Mouse (Mus musculus) embryonic facial prominence, embryonic 12.5 days (tissue): ENCODE measurements at regions not wholly inside any gene's neighbourhood (a gene's known extent, or its start where the extent isn't known, plus 50 kb on each side); places are given as distances from the start of the nearest gene placed in this dataset.

Source experiments
- ATAC-seq: fragments of 200-750 bp; cut with Nextera tagmentation; 2 replicates; pipeline ENCODE4 v1.8.0; 2017; ENCODE audit not compliant: insufficient number of reproducible peaks, insufficient read depth, low FRiP score, low TSS enrichment
- H3K27ac ChIP-seq: fragments of 300-500 bp; sonication (generic); 2 replicates; pipeline ENCODE4 v1.5.1; 2016; ENCODE audit warnings: mild to moderate bottlenecking
- H3K27me3 ChIP-seq: fragments of 300-500 bp; sonication (generic); 2 replicates; pipeline ENCODE4 v1.6.1; 2016; ENCODE audit warnings: mild to moderate bottlenecking, moderate library complexity
- H3K36me3 ChIP-seq: fragments of 300-500 bp; sonication (generic); 2 replicates; pipeline ENCODE4 v1.6.1; 2016; ENCODE audit warnings: mild to moderate bottlenecking
- H3K4me1 ChIP-seq: fragments of 300-500 bp; sonication (generic); 2 replicates; pipeline ENCODE4 v1.6.1; 2016
- H3K4me2 ChIP-seq: fragments of 300-500 bp; sonication (generic); replicated peaks from 2 replicates; pipeline ENCODE4 v1.6.1; 2016; ENCODE audit warnings: mild to moderate bottlenecking, moderate library complexity
- H3K4me3 ChIP-seq: fragments of 300-500 bp; sonication (generic); 2 replicates; pipeline ENCODE4 v1.5.1; 2016; ENCODE audit warnings: mild to moderate bottlenecking
- H3K9ac ChIP-seq: fragments of 300-500 bp; sonication (generic); 2 replicates; pipeline ENCODE4 v1.6.1; 2016; ENCODE audit warnings: mild to moderate bottlenecking, moderate library complexity
- H3K9me3 ChIP-seq: fragments of 300-500 bp; sonication (generic); 2 replicates; pipeline ENCODE4 v1.6.1; 2016; ENCODE audit warnings: mild to moderate bottlenecking, moderate library complexity
- WGBS: fragments of 180-500 bp; shearing (Covaris S2); methylation state at CpG from one replicate; pipeline ENCODE4 v1.1.7; 2016; 5-methylcytosine and 5-hydroxymethylcytosine counted together

DNA sequence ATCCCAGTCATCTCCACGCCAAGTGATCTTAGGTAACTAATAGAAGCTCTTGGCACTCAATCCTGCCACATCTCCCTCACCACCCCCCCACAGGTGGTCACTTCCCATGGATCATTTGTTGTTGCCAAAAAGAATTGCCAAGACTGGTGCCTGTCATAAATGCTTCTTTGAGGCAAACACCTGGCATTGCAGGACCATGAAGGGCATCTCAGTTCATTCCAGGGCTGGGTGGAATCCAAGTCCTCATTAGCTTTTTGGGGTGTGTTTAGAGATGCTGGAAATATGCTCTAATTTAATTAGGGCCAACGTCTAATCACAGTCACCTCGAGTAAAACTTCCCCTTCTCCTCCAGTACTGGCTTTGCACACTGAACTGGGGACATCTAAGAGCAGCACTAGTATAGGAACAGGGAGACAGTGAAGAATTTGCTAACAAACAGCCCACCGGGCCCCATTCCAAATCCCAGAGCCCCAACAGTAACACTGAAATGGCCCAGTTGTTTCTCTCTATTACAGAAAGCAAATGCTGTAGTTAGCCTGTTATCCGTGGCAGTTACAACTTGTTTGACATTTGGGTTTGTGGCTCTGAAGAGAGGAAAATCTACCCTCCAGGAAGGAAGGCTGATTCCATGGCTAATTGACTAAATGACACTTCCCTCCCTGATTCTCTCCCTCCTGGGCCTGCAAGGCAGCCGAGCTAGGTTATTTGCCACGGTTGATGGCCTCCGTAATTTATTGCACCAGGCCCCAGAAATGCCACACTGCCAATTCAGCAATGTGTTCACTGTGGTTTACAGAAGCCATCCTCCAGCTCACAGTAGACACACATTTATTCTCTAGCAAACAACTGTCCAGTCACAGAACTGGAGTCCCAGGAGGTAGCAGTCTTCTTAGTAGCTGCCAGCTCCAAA lies 164.2 kb upstream of the Bdnf start:
- WGBS, result 36% methylated on average over 8 of the region's 8 CpGs
- Histone ChIP-seq H3K9ac (no peak overlapping the region), H3K4me3 (no peak overlapping the region), H3K27me3 (no peaks in the 10 kb centered on the region), H3K4me1 (peaks cover 5% of the 10 kb centered on the region; the same call in 1 of the 2 replicates), H3K36me3 (no peaks in the 10 kb centered on the region), H3K4me2 (no peak overlapping the region), H3K27ac (no peak overlapping the region), H3K9me3 (no peaks in the 10 kb centered on the region)
- no peak for ATAC-seq

DNA sequence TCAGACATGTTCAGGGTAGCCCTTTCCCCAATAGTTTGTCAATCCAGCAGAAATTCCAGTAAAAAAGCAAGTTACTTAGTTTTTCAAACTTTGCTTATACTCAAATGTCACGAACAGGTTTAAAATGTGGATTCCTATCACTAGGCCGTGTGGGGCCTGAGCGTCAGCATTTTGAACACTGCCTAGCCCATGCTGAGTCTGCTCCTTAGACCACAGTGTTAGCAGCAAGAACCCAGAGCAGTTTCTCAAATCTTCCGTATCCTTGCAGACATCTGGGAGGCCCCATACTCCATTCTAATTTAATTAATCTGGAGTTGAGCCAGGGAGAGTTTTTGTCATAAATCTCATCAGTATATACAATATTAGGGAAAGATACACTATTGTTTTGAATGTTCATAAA lies 163.4 kb upstream of the Bdnf start:
- no peak overlapping the region for H3K4me3 ChIP-seq
- H3K4me2 ChIP-seq, result no peak overlapping the region
- no peak overlapping the region for H3K27ac ChIP-seq
- no peaks in the 10 kb centered on the region for H3K27me3 ChIP-seq
- ATAC-seq, result no peak
- H3K4me1 ChIP-seq, result peaks cover 5% of the 10 kb centered on the region; the same call in 1 of the 2 replicates
- no peaks in the 10 kb centered on the region for H3K36me3 ChIP-seq
- H3K9me3 ChIP-seq, result no peaks in the 10 kb centered on the region
- WGBS, result 83% methylated on average over 4 of the region's 4 CpGs
- H3K9ac ChIP-seq, result no peak overlapping the region

DNA sequence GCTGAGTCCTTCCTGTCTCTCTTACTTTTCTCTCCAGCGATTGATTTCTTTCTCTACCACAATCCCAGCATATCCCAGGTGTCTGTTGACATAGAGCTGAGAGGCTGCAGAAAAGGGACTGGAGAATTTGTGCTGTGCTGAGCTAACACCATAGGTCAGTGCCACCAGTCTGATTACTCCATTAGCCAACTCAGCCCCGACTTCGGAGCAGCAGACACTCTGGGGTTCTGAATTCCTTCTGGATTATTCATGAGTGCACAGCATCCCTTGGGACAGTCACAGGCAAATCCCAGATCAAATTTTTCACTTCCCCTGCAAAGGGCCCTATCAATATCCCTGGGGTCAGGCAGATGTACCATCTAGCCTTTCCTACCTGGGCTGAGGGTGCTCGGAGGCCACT lies 155.2 kb upstream of the Bdnf start:
- WGBS, result 61% methylated on average over 4 of the region's 4 CpGs
- H3K27me3 ChIP-seq, result no peaks in the 10 kb centered on the region
- no peak overlapping the region for H3K9ac ChIP-seq
- no peak overlapping the region for H3K4me3 ChIP-seq
- no peak overlapping the region for H3K27ac ChIP-seq
- no peaks in the 10 kb centered on the region for H3K4me1 ChIP-seq
- no peak overlapping the region for H3K4me2 ChIP-seq
- H3K36me3 ChIP-seq, result no peaks in the 10 kb centered on the region
- no peak for ATAC-seq
- H3K9me3 ChIP-seq, result no peaks in the 10 kb centered on the region

DNA sequence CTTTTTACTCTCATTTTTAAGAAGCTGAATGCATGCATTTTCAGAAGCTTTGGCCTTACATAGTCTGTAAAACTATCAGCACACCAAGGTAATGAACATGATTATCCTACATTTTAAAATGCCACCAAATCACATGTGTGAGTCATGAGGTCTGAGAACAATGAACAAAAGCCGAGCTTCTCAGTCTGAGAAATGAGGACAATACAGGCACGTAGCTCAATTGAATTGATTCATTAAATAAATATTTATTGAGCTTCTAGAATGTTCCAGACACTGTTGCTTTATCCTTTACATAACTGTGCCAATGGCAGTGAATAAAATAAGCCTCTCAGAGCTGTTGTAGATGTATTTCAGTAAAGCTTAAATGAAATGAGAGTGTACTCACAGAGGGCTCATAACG lies 154.0 kb upstream of the Bdnf start:
- H3K9ac ChIP-seq, result no peak overlapping the region
- H3K4me2 ChIP-seq, result no peak overlapping the region
- H3K36me3 ChIP-seq, result no peaks in the 10 kb centered on the region
- no peak overlapping the region for H3K4me3 ChIP-seq
- H3K27ac ChIP-seq, result no peak overlapping the region
- no peaks in the 10 kb centered on the region for H3K4me1 ChIP-seq
- H3K27me3 ChIP-seq, result no peaks in the 10 kb centered on the region
- ATAC-seq, result no peak
- WGBS, result 79% methylated on average over 3 of the region's 3 CpGs
- no peaks in the 10 kb centered on the region for H3K9me3 ChIP-seq

DNA sequence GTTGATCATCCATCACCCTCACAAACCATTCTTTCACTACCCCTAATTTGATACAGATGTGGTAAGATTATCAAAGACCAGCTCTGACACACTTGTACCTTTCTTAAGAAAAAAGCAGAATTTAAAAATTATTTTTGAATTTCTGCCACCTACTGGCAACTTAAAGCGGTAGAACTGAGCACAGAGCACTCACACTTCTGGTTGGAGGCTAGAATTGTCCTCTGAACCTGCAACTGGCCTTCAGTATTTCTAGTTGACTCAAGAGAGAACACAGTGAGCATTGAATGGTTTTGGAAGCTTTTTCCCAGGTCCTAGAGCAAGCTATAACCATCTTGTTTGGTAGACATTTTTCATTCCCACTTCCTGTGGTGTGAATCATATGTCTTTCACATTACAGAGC lies 135.0 kb upstream of the Bdnf start:
- no peaks in the 10 kb centered on the region for H3K9me3 ChIP-seq
- H3K27me3 ChIP-seq, result no peaks in the 10 kb centered on the region
- 48% methylated on average over 1 of the region's 1 CpGs for WGBS
- H3K9ac ChIP-seq, result no peak overlapping the region
- H3K4me3 ChIP-seq, result no peak overlapping the region
- no peak for ATAC-seq
- no peak overlapping the region for H3K4me2 ChIP-seq
- no peak overlapping the region for H3K27ac ChIP-seq
- H3K36me3 ChIP-seq, result no peaks in the 10 kb centered on the region
- H3K4me1 ChIP-seq, result no peaks in the 10 kb centered on the region

DNA sequence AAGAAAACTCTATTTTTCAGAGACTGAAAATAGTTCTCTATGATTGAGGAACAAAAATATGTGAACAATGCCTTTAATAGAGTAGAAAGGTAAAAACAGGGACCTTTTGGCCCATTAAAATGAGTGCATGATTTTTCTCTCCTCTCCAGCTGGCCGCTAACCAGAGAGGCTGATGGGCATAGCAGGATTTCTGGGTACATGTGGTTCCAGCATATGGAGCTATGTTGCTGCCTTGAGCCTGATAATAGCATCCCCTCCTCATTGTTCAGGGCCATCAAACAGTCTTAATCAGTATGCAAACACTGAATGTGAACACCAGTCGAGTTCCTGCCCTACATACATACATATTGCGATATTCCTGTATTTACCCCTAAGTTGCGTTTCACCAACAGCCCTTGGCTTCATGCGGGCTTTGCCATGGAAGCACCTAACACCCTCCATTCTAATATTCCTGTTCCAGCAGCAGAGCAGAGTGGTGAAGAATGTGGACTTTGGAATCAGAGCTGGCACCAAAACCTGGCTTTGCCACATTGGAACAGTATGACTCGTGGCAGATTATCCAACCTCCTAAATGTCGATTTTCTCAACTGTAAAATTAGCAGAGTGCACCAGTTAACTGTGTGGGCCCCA lies 127.9 kb upstream of the Bdnf start:
- H3K9ac ChIP-seq, result no peak overlapping the region
- H3K27ac ChIP-seq, result no peak overlapping the region
- no peaks in the 10 kb centered on the region for H3K36me3 ChIP-seq
- no peaks in the 10 kb centered on the region for H3K4me1 ChIP-seq
- H3K4me3 ChIP-seq, result no peak overlapping the region
- 87% methylated on average over 7 of the region's 7 CpGs for WGBS
- no peaks in the 10 kb centered on the region for H3K9me3 ChIP-seq
- ATAC-seq, result no peak
- no peaks in the 10 kb centered on the region for H3K27me3 ChIP-seq
- H3K4me2 ChIP-seq, result no peak overlapping the region

DNA sequence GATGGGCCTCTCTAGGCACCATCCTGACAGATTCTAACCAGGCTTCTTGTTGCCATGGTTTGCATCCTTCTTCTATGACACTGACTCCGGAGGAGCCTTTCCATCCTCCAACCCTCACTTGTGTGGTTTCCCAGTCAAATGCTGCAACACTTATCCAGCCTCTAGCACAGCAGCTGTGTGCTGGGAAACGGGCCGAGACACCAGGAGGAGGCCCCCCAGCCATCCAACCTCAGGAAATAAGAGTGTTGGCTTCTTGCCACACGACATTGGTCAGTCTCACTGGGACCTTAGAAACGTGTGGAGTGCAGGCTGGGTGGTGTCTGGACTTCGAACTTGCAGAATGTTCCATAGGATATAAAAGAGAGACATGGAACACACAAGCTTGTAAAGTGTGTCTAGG lies 119.9 kb upstream of the Bdnf start:
- Histone ChIP-seq H3K27ac (no peak overlapping the region), H3K9ac (no peak overlapping the region), H3K4me3 (no peak overlapping the region), H3K4me1 (no peaks in the 10 kb centered on the region), H3K9me3 (no peaks in the 10 kb centered on the region), H3K27me3 (no peaks in the 10 kb centered on the region), H3K36me3 (no peaks in the 10 kb centered on the region), H3K4me2 (no peak overlapping the region)
- no peak for ATAC-seq
- WGBS, result 80% methylated on average over 6 of the region's 6 CpGs

DNA sequence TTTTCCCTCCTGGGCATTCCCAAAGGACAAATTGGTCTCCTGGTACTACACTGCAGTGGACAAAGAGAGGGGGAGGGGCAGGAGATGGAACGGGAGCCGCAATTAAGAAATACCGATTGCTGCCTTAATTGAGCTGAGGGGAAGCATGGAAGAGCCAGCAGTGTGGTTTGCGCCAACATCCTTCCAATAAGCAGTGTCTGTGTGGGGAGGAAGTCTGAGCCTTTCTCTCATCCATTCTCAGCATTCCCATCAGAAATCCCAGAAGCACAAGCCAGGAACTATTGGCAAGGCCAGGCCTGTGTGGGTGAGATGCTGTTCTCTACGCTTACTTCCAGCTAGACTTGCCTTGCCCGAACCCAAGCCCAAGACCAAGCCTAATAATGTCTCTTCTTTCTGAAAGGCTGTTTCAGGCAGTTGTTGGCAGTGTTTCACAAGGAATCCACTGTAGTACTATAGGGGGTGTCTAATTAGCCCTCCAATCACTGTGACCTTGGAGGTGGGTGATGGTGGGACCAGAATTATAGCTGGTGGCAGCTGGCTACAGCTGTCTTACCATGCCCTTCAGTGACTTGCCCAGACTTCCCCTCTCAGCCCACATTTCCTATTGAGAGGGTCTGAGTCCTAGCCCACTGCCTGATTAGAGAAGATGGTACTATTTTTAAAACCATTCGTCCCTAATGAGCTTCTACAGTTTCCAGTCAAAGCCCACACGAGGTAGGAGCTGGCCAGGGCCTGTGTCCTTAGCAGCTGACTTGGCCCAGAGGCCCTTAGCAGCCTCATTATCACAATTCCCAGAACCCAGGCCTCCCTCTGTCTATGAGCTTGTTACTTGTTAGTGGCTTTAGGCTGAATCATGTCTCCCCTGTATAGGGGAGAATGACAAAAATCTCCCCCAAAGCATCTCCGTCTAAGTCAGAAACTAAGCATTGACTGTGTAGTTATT lies 115.1 kb upstream of the Bdnf start:
- Histone ChIP-seq H3K9me3 (no peaks in the 10 kb centered on the region), H3K4me2 (no peak overlapping the region), H3K27me3 (no peaks in the 10 kb centered on the region), H3K4me3 (no peak overlapping the region), H3K4me1 (no peaks in the 10 kb centered on the region), H3K27ac (no peak overlapping the region), H3K36me3 (no peaks in the 10 kb centered on the region), H3K9ac (no peak overlapping the region)
- 67% methylated on average over 9 of the region's 9 CpGs for whole genome bisulfite sequencing
- ATAC-seq, result no peak

DNA sequence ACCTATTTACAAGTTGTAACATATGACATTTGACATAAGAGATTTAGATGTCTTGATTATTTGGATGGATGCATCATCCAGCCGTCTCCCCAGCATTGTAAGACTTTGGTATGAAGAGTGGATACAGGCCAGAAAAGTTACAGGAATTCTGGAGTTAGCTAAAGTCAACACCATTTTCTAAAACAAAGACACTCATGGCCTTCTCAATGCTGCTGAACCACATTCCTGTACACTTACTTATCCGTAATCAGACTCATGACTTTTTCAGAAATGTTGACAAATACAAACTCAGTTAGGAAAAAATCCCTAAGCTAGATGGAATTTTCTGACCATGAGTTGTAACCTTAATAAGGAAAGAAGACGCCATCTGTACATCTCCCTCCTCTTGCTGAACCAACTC lies 111.5 kb upstream of the Bdnf start:
- no peak overlapping the region for H3K9ac ChIP-seq
- ATAC-seq, result no peak
- H3K4me2 ChIP-seq, result no peak overlapping the region
- H3K9me3 ChIP-seq, result no peaks in the 10 kb centered on the region
- no peaks in the 10 kb centered on the region for H3K27me3 ChIP-seq
- no peaks in the 10 kb centered on the region for H3K4me1 ChIP-seq
- WGBS, result 81% methylated on average over 3 of the region's 3 CpGs
- no peak overlapping the region for H3K27ac ChIP-seq
- H3K36me3 ChIP-seq, result no peaks in the 10 kb centered on the region
- no peak overlapping the region for H3K4me3 ChIP-seq

DNA sequence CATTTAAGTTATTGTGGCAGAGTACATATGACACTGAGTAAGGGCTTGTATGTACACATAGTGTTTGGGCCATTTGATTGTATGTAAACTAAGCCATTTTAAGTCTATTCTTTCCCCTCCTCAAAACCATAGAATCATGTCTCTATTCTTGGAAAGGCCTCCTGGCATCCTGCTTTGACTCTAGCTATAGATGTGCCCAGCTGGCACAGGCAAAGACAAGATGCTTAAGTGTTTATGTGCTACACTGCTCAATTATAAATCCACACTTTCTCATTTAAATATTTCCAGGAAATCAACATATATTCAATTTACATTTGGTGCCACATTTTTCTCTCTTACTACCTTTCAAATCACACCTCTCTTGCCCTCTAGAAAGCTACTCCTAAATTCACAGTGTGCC lies 97.6 kb upstream of the Bdnf start:
- Histone ChIP-seq H3K36me3 (no peaks in the 10 kb centered on the region), H3K4me2 (no peak overlapping the region), H3K27me3 (no peaks in the 10 kb centered on the region), H3K9me3 (no peaks in the 10 kb centered on the region), H3K27ac (no peak overlapping the region), H3K4me3 (no peak overlapping the region), H3K4me1 (no peaks in the 10 kb centered on the region), H3K9ac (no peak overlapping the region)
- no peak for ATAC-seq

DNA sequence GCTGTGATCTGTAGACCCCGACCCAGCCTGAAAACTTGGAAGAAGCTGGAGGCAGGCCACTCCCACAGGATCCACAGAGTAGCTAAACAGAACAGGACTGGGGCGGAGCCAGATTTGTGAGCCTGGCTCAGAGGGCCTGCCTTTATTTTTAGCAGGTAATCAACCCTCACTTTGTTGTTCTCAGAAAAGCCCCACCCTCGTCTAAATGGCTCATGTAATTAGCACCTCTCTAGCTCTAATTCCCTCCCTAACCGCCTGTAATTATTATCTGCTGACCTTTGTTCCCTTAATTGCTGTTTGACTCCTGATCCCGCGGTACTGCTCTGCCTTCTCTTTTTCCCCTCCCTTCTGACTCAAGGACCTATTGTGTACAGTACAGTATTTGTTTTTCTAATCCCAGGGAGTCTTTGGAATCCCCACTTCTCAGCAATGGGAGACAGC lies 95.6 kb upstream of the Bdnf start:
- H3K27ac ChIP-seq, result no peak overlapping the region
- no peaks in the 10 kb centered on the region for H3K9me3 ChIP-seq
- ATAC-seq, result peak; percentile 77; the same call in 1 of the 2 replicates
- no peak overlapping the region for H3K9ac ChIP-seq
- H3K27me3 ChIP-seq, result no peaks in the 10 kb centered on the region
- no peak overlapping the region for H3K4me3 ChIP-seq
- no peaks in the 10 kb centered on the region for H3K4me1 ChIP-seq
- no peaks in the 10 kb centered on the region for H3K36me3 ChIP-seq
- peak overlapping the region; percentile 5; the same call in 1 of the 2 replicates for H3K4me2 ChIP-seq
- 5% methylated on average over 6 of the region's 6 CpGs for WGBS
